Mouse (Mus musculus) gastrocnemius, postnatal 10 days (tissue): ENCODE results near the gene Uqcc3. TPM values are rescaled to one million over a fixed set of nuclear protein-coding genes. Genes with fewer than 3 reads are reported as not detected.
A peak's percentile ranks its signal among the peaks of the same experiment; 100 is the strongest.
"Not testable (repeated sequence)": the region's sequence is repeated elsewhere in the genome, so short reads cannot be mapped to it uniquely, and the experiment has no call there.

Source experiments
- DNase-seq: peaks from one replicate; pipeline ENCODE4 v3.0.0; 2021; ENCODE audit warnings: mixed read lengths
- total RNA-seq, 2 experiments: library from RNA; stranded (reverse); gene quantifications; 2 replicates each; pipeline ENCODE4 v1.2.3; 2021

Gene Uqcc3
- total RNA-seq, 2 experiments from 2014 or later = 55.2 to 58.1 TPM

DNA sequence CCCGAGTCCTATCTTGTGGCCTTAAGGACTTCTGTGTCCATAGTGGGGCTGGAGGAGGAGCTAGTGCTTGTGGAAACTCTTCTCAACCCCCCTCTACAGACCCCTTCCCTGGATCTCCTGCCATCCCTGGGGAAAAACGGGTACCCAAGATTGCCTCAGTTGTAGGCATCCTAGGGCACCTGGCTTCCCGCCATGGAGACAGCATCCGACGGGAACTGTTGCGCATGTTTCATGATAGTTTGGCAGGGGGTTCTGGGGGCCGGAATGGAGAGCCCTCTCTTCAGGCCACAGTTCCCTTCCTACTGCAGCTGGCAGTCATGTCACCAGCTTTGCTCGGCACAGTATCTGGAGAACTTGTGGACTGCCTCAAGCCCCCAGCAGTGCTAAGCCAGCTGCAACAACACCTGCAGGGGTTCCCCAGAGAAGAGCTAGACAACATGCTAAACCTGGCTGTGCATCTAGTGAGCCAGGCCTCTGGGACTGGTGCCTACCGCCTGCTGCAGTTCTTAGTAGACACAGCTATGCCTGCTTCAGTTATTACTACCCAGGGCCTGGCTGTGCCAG, 14.8 kb upstream of the Uqcc3 start:
- no peak for DNase-seq

DNA sequence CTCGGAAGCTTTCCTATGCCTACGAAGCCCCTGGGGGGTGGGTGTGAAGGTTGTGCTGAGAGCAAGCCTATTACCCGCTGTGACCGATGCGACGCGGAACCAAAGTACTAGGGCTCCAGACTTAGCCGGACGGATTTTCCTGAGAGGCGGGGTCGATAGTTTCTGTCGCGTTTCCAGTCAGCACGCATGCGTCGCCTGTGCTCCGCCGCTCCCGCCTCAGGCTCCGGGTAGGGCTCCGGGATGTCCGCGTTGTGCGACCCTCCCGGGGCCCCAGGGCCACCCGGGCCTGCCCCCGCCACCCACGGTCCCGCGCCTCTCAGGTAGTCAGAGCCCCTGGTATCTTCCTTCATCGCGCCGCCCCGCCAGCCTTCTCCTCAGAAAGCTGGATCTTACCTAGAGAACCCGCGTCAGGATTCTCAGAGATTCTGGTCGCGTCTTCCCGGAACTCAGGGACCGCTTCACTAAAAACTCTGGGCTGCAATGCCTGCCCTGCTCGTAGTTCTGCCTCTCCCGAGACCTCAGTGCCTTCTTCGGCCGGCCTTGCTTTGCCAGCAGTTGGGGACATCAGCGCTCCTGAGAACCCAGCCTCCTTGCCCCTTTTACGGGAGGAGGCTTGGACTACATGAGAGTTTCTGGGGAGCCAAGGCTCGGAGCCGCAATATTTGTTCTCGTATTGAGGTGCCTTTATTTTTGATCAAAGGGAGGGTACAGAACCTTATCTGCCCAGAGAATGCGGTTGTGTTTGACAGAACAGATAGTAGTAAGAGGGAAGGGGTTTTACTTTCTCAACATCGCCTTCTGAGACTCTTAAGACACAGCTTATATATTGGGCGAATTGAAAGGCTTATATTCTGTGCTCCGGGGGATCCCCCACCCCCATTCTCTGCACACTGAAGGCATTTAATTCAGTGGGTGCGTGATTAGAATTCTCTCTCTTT, 12.4 kb upstream of the Uqcc3 start, which contains the start of gene Ints5:
TSS of gene Ints5 (plus strand) at position 177 of the 938 bp plus-strand sequence.
- peak; percentile 80 for DNase-seq

DNA sequence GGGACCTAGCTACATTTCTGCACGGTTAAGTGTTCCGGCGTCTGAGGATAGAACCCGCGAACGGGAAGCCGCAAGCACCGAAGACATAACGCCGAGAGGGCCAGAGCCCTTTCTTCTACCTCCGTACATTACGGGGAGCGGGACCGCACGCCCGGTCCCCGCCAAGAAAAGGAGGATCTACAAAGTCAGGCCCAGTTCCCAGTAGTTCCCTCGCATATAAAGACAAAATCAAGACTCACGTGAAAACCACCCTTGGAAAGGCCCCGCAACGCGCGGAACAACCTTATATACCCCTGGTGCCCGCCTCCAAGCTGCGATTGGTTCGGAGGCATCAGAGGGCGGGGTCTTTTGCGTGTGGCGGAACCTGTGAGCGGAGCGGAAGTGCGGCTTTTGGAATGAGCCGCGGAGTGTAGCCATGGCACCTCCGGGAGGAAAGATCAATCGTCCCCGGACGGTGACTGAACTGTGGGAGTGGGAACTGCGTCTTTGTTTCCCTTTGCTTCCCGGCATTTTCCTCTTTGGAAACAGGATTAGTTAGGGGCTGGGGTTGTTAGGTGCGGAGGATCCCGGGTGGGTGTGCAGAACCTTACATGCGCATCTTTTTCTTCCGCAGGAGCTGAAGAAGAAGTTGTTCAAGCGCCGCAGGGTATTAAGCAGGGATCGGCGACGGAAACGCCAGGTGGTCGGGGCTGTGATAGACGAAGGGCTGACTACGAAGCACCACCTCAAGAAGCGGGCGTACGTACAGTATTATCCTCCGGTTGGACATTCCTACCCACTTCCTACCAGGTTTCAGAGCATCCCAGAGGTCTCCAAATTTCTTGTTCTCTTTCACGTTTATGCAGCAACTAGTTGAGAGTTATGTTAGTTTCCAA, 8.0 kb upstream of the Uqcc3 start, which contains the start of the genes 1810009A15Rik and Gm49416:
TSS of gene 1810009A15Rik (plus strand) at position 343 of the 875 bp plus-strand sequence.
TSS of gene Gm49416 (plus strand) at position 416 of the 875 bp plus-strand sequence.
- peak; percentile 91 for DNase-seq

DNA sequence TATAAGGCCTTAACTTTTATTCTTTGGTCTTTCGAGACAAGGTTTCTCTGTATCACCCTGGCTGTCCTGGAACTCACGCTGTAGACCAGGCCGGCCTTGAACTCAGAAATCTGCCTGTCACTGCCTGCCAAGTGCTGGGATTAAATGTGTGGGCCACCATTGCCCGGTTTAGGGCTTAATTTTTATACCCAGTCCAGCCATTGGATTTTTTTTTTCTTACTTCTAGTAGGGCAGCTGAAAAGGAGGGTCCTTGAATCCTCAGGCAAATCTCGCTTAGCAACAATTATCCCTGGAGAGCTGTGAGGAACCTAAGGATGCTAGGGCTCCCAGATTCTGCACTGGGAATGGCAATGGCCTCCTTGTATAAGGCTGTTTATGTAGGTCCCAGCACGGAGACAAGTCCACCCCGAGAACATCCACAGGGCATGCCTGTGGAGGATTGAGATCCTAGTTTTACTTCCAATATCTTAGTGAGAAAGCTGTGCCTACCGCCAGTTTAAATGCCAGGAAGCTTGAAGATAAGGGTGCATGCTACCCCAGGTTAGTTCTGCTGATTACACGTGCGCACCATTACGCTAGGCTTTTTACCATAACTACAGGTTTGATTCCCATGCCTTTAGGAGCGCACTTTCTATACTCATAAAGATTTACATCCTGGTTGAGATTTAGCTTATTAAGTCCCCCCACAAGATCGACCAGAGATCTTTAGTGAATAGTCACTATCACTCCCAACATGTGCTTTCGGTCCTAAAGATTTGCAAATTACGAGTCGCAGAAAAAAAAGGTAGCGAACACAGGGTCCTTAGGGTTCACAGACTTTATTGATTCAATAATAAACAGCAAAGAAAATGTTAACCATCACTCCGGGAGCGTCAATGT, 7.1 kb upstream of the Uqcc3 start:
- DNase-seq = no peak

DNA sequence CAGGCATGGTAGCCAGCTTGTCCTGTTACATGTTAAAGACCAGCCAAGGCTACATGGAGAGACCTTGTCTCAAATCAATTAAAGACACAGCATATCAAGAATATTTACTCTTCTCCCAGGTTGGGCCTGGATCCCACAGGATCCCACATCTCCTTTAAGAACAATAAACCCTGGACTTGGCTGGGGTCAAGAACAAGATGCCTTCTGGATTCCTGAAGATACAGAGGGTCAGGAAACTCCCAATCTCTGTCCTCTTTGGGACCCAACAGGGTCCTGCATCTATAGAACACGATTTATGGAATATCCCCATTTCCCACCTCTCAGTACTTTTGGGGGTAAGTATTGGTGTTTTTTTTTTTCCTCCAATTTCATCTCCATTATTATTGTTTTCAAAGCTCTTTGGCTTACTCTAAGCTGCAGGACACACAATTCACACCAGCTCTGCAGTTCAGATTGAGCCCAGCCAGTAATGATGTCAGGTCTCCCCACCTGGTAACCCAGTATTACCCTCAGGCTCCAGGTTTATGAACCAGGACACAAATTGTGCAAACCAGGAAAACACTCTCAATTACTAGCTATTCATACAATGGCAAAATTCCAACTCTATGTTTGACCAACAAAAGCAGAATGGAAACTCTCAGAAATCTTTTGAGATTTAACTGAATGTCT, 6.3 kb upstream of the Uqcc3 start:
- DNase-seq = no peak

DNA sequence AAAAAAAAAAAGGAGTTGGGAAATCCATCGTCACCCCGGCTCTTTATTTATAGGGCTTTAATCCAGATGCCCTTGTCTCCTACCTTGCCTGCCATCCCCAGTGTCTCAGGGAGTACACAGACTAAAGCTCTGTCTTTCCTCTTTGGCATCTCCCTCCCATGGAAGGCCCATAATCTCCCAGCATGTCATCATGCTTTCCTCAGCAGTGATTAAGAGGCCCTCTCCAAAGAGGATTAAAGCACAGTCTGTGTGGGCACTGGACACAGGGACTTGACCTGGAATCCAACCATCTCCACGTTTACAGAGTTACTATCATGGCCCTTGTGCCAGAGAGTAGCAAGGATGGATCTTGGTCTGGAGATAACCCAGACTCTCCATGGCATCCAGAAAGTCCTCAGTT, 2.9 kb upstream of the Uqcc3 start, which contains the start of the genes Lbhd1 and Gm49403:
TSS of gene Lbhd1 (plus strand) at position 117 of the 400 bp plus-strand sequence.
TSS of gene Gm49403 (plus strand) at position 315 of the 400 bp plus-strand sequence.
- DNase-seq = no peak

DNA sequence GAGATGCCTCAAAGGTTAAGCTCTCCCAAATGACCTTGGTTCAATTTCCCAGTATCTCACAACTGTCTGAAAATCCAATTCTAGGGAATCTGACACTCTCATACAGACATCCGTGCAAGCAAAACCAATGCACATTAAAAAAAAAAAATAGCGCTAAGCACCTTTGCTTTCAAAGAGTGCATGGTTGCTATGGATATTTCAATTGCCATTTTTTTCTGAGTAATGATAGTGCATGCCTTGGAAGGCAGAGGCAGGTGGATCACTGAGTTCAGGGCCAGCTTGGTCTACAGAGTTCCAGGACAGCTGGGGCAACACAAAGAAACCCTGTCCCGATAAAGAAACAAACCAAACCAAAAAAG, 290 bp upstream of the Uqcc3 start:
- no peak for DNase-seq

DNA sequence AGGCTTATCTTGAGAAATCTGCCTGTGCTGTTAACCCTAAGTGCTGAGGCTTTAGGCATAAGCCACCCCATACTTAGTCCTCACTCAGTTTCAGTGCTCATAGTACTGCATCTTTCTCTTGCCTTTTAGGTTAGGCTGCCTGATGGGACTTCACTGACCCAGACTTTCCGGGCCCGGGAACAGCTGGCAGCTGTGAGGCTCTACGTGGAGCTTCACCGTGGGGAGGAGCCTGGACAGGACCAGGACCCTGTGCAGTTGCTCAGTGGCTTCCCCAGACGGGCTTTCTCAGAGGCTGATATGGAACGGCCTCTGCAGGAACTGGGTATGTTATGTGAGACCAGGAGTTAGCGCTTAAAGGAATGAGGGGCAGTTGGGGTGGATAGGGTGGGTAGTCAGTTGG, 5.7 kb downstream of the Uqcc3 start:
- DNase-seq = no peak

DNA sequence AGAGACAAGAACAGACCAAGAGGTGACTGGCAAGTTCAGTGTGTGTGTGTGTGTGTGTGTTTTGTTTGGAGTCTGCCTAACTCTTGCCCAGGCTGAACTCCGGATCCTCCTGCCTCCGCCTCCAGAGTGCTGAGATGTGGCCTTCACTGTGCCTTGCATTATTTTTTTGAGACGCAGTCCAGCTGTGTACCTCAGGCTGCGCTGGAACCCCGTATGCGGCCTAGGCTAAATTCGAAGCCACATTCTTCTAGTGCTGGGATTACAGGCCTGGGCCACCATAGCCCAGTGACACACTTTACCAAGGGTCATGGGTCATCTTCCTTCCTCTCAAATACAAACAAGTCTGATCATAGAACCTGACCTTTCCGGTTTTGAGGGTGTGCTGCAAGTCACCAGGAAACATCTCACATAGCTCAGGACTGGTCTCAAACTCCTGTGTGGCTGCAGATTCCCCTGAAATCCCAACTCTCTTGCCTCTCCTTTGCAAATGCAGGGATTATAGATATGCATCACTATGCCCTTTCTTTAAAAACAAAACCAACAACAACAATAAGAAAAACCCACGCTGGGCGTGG, 8.4 kb downstream of the Uqcc3 start:
- DNase-seq = no peak

DNA sequence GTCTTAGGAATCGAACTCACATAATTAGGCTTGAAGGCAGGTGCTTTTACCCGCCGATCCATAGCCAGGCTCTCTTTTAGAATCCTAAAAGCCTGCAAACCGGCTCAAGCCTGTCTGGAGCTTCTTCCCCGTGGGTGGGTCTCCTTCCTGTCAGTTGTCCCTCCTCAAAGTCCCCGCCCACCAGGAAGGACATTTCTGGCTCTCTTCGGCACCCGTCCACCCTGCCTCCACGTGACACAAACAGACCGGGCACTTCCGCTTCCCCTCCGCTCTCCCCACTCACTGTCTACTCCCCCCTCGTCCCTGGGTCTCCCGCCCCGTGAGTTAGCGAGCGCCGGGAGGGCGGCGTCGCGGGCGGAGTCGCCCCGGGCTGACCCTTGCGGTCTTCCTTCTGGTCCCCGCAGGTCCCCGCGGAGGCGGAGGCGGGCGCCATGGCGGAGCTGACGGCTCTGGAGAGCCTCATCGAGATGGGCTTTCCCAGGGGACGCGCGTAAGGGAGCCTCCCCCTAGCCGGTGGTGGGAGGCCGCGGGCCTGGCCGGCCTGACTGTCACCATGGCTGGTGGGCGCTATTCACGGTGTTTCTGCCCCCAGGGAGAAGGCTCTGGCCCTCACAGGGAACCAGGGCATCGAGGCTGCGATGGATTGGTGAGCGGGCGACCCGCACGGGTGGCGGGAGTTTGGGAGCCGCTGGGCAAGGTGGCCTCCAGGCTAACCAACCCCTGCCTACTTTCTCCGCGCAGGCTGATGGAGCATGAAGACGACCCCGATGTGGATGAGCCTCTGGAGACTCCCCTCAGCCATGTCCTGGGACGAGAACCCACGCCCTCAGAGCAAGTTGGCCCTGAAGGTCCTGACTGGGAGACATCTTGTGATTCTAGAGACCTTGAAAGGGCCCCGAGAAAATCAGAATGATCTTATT, 9.2 kb downstream of the Uqcc3 start, which contains the start of gene Ubxn1:
TSS of gene Ubxn1 (plus strand) at position 230 of the 920 bp plus-strand sequence.
- peak; percentile 93 for DNase-seq

DNA sequence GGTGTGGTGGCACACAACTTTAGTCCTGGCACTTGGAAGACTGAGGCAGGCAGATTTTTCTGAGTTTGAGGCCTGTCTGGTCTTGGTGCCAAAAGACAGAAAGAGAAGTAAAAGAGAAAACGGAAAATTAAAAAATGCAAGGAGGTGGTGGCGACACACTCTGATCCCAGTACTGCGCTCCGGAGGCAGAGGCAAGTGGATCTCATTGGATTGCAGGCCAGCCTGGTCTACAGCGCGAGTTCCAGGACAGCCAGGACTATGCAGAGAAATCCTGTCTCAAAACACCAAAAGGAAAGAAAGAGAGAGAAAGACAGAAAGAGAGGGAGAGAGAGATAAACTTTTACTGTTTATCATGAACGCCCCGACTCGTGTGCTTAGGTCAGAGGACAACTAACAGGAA, 9.9 kb downstream of the Uqcc3 start:
- DNase-seq = no peak

DNA sequence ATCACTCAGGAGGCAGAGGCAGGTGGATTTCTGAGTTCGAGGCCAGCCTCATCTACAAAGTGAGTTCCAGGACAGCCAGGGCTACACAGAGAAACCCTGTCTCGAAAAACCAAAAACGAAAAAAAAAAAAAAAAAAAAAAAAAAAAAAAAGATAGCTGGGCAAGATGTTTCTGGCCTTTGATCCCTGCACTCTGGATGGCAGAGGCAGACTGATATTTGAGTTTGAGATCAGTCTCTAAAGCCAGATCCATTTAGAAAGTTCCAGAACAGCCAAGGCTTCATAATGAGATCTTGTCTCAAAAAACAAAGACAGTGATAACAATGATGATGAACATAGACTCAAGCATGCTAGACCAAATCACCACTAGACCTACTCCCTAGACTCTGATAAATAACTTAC, 10.3 kb downstream of the Uqcc3 start:
- not testable (repeated sequence) for DNase-seq

DNA sequence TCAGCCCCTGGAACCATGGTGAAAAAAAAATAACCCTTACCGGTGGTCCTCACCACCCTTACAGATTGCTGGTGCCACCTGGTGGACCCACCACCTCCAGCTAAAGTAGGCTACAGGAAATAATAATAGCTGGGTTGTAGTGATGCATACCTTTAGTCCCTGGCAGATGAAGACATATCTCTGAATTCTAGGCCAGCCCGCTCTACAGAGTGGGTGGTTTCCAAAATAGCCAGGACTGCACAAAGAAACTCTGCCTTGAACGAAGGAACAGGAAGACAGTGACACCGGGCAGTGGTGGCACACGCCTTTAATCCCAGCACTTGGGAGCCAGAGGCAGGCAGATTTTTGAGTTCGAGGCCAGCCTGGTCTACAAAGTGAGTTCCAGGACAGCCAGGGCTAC, 16.5 kb downstream of the Uqcc3 start:
- DNase-seq = no peak

DNA sequence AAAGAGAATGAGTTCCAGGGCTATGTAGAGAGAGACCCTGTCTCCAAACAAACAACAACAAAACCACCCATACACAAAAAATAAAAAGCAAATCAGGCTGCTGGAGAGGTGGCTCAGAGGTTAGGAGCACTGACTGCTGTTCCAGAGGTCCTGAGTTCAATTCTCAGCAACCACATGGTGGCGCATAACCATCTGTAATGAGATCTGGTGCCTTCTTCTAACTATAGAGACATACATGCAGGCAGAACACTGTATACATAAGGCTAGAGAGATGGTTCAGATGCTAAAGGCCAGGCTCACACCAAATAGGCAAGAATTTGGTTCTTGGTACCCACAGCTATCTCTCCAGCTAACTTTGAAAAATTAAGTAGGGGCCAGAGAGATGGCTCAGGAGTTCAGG, 21.7 kb downstream of the Uqcc3 start:
- DNase-seq = no peak

DNA sequence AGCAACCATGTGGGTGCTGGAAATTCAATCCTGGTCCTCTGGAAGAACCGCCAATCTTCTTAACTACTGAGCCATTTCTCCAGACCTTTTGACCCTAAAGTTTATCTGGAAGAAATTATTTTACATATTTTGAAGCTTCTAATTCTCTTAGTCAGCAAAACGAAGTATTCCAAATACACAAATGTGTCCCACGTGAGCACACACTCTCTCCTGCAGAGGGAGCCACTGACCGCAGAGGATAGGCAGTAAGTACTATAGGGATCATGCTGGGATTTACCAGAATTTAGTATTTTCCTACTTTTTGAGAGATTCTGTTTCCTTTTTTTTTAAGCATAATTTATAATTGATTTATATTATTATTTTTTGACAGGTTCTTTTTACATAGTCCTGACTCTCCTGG, 23.0 kb downstream of the Uqcc3 start:
- DNase-seq = peak; percentile 51

DNA sequence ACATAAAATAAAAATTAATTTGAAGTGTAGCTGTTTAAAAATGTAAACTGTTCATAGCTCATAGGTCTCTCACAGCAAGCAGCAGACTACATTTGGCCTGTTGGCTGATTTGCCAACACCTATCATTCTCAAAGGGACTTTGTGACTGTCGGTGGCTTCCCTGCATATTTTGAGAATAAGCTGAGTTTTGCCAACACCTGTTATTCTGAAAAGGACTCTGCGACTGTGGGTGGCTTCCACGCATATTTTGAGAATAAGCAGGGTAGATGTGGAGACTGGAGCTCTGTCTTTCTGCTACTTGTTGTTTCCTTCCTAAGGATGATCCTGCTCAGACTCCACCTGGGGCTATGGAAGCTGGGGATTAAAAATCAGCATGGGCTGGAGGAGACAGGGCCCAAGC, 27.6 kb downstream of the Uqcc3 start:
- no peak for DNase-seq

DNA sequence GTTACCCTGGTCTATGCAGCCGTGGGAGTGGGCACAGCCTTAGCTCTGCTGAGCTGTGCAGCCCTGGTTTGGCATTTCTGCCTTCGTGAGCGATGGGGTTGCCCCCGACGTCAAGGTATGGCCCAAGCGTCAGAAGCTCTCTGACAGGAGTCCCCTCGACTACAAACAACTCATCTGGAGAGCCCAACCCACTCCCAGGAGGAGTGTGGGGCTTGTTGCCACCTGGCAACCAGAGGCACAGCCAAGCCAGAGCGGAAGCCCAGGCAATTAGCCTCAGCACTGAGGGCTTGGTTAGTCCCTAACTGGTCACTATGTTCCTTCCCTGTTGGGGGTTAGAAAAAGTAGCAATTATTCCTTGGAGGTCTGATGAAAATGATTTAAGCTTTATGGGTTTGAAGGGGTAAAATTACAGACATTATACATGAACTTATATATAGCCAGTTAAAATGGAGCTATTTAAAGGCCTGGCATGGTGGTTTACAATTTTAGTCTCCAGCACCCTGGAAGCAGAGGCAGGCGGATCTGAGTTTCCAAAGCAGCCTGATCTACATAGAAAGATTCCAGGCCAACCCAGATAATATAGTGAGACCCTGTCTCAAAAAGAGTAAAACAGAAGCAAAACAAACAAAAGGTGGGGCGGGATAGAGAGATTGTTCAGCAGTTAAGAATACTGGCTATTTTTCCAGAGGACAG, 28.3 kb downstream of the Uqcc3 start:
- peak; percentile 36 for DNase-seq

DNA sequence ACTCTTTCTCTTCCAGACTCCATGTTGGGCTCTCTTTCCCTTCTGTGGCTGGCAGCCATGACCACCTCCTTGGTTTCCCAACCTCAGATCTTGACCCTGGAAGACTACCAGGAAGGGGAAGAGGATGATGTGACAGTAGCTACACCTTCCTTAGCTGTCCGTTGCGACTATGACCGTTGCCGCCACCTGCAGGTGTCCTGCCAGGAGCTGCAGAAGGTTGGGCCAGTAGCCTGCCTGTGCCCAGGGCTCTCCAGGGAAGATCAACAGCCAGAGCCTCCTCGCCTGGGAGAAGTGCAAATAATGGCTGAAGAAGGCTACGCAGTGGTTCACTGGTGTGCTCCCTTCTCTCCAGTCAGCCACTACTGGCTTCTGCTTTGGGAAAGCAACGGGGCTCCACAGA, 29.1 kb downstream of the Uqcc3 start:
- DNase-seq = no peak
